Mouse (Mus musculus): Measurements from ENCODE around the gene Gpalpp1.

- no peak for TF ChIP-seq GATA1 (IDR thresholded peaks at IDR 0.05; ENCODE audit: low read depth, low read length)
- TF ChIP-seq TBP (IDR thresholded peaks at IDR 0.05; ENCODE audit: low read depth, low read length) = no peak
- no peak for TF ChIP-seq POLR2A (IDR thresholded peaks at IDR 0.05; ENCODE audit: control insufficient read depth in 1 of 2, insufficient read depth in 1 of 2, low read depth in 1 of 2, low read length in 2 of 2, poor library complexity in 1 of 2)
Measured at GRCm38 (mm10) chr14:76153828-76154227, 43.3 kb upstream of the Gpalpp1 start.
